Mouse (Mus musculus) gastrocnemius, postnatal 36 days (tissue): ENCODE data around the gene Gal3st4. TPM values are rescaled to one million over a fixed set of nuclear protein-coding genes. Genes with fewer than 3 reads are reported as not detected.
A peak's percentile ranks its signal among the peaks of the same experiment; 100 is the strongest.
"Not testable (repeated sequence)": the region's sequence is repeated elsewhere in the genome, so short reads cannot be mapped to it uniquely, and the experiment has no call there.

Source experiments
- DNase-seq, 2 experiments: peaks; one replicate each; pipeline ENCODE4 v3.0.0; 2022
- intact Hi-C: fragments of 180-260 bp; cut with DNase I; formaldehyde crosslinking; loops from one replicate; pipeline ENCODE4 v1.15.1; 2025
- total RNA-seq, 2 experiments: library from RNA; stranded (reverse); gene quantifications; 2 replicates each; pipeline ENCODE4 v1.2.3; 2021

Gene Gal3st4
- total RNA-seq, 2 experiments from 2014 or later: 0.12 to 0.18 TPM

DNA sequence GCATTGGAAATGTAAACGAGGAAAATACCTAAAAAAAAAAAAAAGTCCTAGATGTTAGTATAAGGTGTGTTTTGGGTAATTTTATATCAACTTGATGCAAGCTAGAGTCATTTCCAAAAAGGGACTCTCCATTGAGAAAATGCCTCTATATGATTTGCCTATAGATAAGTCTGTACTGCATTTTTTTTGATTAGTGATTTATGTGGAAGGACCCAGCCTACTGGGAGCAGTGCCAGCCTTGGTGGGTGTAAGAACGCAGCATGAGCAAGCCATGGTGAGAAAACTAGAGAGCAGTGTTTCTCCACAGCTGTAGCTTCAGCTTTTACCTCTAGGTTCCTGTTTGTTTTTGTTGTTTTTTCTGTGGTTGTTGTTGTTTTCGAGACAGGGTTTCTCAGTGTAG, 49.4 kb downstream of the Gal3st4 start:
- DNase-seq: no peak
- intact Hi-C loops: no loop called here

DNA sequence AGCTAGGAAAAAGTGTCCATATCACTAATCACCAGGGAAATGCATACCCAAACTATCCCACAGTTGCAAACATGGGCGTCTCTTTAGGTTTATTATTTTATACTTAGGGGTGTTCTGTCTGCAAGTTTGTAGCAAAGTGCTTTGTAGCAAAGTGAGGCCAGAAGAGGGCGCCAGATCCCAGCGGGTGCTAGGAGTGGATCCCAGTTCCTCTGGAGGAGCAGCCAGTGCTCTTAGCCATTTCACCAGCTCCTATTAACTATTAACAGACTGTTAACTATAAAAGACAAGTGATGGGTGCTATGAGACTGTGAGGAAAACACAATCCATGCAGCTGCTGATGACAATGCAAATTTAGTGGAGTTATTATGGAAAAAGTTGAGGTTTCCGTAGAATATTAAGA, 50.5 kb downstream of the Gal3st4 start:
- intact Hi-C loops: no loop called here

DNA sequence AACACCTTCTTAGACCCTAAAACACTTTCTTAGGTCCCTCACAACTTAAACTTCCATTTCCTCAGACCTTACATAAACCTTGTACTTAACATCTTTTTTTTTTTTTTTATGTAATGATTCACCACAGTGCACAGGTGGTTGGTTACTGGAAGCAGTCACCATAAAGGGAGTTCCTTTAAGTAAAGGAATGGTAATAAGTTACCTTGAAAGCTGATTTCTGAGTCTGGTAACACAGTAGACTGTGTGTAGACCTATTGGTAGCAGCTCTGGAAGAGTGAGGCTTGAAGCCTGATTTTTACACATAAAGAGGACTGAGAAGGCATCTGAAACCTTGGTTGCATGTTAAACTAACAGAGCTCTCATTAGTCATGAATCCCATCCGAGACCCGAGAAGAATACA, 52.8 kb downstream of the Gal3st4 start:
- no peak for DNase-seq
- intact Hi-C loops: no loop called here

More for the DNA sequence above, 50.5 kb downstream of the Gal3st4 start:
- peak; percentile 69 to 76 for DNase-seq

DNA sequence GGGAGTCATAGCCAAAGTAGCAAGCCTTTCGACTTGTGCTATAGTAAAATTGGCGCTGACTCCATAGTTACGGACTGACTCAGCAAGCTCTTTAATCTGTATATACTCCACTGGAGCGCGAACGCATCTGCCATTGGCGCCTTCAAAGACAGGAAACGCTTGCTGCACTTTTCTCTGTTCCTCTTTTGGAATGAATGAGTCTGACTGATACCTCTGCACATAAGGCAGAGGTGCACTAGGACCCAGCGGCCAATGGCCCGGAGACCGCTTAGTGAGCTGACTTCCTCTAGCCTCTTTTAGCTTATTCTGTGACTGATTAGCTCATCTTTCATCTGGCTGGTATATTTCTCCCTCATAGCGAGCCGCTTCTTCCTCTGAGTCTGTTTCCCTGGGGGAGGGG, 56.0 kb downstream of the Gal3st4 start:
- DNase-seq, intact Hi-C loops: not testable (repeated sequence)

Other genes with a start within 250 kb of the Gal3st4 start
- gene Smok3c, start 219.6 kb downstream of the Gal3st4 start, total RNA-seq: not detected
- 10 to 100 TPM in 1 of 2 experiments, 1 to 10 TPM in 1; 7.0 to 10.2 TPM for gene Zkscan1, start 187.8 kb downstream of the Gal3st4 start, total RNA-seq
- 10 to 100 TPM; 10.1 to 12.8 TPM for gene Zscan21, start 155.9 kb downstream of the Gal3st4 start, total RNA-seq
- gene Zfp113, start 117.1 kb downstream of the Gal3st4 start, total RNA-seq: 1 to 10 TPM; 2.5 to 5.4 TPM
- gene Cops6, start 111.8 kb downstream of the Gal3st4 start, total RNA-seq: 10 to 100 TPM; 92.5 to 95.9 TPM
- gene Ap4m1, start 100.8 kb downstream of the Gal3st4 start, total RNA-seq: 1 to 10 TPM; 6.9 to 8.3 TPM
- 1 to 10 TPM; 7.6 to 8.7 TPM for gene Mcm7, start 100.4 kb downstream of the Gal3st4 start, total RNA-seq
- gene Taf6, start 85.4 kb downstream of the Gal3st4 start, total RNA-seq: 10 to 100 TPM; 27.2 to 29.1 TPM
- 1 to 10 TPM; 3.7 to 3.8 TPM for gene Cnpy4, start 85.4 kb downstream of the Gal3st4 start, total RNA-seq
- gene Mblac1, start 78.5 kb downstream of the Gal3st4 start, total RNA-seq: 1 to 10 TPM; 1.4 to 1.6 TPM
- gene Nxpe5, start 46.9 kb downstream of the Gal3st4 start, total RNA-seq: under 1 TPM; 0.10 to 0.35 TPM
- gene Lamtor4, start 17.4 kb downstream of the Gal3st4 start, total RNA-seq: 10 to 100 TPM; 45.2 to 49.9 TPM
- 1 to 10 TPM; 2.2 to 3.3 TPM for gene BC037034, start 8.8 kb downstream of the Gal3st4 start, total RNA-seq
- gene Gm43720, start 7.1 kb upstream of the Gal3st4 start, total RNA-seq: not detected
- gene Gpc2, start 7.2 kb upstream of the Gal3st4 start, total RNA-seq: not detected
- not detected for gene Stag3, start 7.4 kb upstream of the Gal3st4 start, total RNA-seq
- gene Pvrig, start 69.1 kb upstream of the Gal3st4 start, total RNA-seq: not detected
- gene Zfp157, start 168.6 kb upstream of the Gal3st4 start, total RNA-seq: 1 to 10 TPM; 2.0 to 2.1 TPM